Mouse (Mus musculus) cerebral cortex, adult 2 months (tissue): Measurements from ENCODE around the gene Arid5b.

Experiments
- WGBS: fragments of 180-500 bp; shearing (Covaris S2); methylation state at CpG from one replicate; pipeline ENCODE4 v1.1.7; 2018; 5-methylcytosine and 5-hydroxymethylcytosine counted together

The Arid5b gene

GRCm38 (mm10) chr10:68110607-68111006 lies 167.9 kb downstream of the Arid5b start:
- WGBS, result 47% methylated on average over 5 of the region's 5 CpGs

GRCm38 (mm10) chr10:68110182-68110581 lies 168.4 kb downstream of the Arid5b start:
- 28% methylated on average over 8 of the region's 8 CpGs for WGBS

- 64% methylated on average over 1 of the region's 1 CpGs for WGBS
Observed at GRCm38 (mm10) chr10:68109651-68110050, 168.9 kb downstream of the Arid5b start.

- 87% methylated on average over 6 of the region's 6 CpGs for WGBS
Observed at GRCm38 (mm10) chr10:68107716-68108115, 170.8 kb downstream of the Arid5b start.

GRCm38 (mm10) chr10:68106351-68106950 lies 172.1 kb downstream of the Arid5b start:
- WGBS, result 67% methylated on average over 9 of the region's 9 CpGs

- WGBS, result 34% methylated on average over 14 of the region's 14 CpGs
Observed at GRCm38 (mm10) chr10:68104881-68105781, 173.4 kb downstream of the Arid5b start.

- WGBS, result 12% methylated on average over 2 of the region's 2 CpGs
Observed at GRCm38 (mm10) chr10:68104481-68104880, 174.1 kb downstream of the Arid5b start.

GRCm38 (mm10) chr10:68103988-68104387 lies 174.6 kb downstream of the Arid5b start:
- WGBS, result 45% methylated on average over 5 of the region's 5 CpGs

GRCm38 (mm10) chr10:68103078-68103855 lies 175.3 kb downstream of the Arid5b start:
- 57% methylated on average over 6 of the region's 6 CpGs for WGBS

GRCm38 (mm10) chr10:68102566-68102965 lies 176.0 kb downstream of the Arid5b start:
- 90% methylated on average over 6 of the region's 6 CpGs for whole genome bisulfite sequencing

GRCm38 (mm10) chr10:68101251-68101650 lies 177.3 kb downstream of the Arid5b start:
- WGBS, result 57% methylated on average over 4 of the region's 4 CpGs

- WGBS, result 92% methylated on average over 8 of the region's 8 CpGs
Observed at GRCm38 (mm10) chr10:68100506-68100905, 178.0 kb downstream of the Arid5b start.

GRCm38 (mm10) chr10:68099801-68100200 lies 178.7 kb downstream of the Arid5b start:
- WGBS, result 96% methylated on average over 7 of the region's 7 CpGs

GRCm38 (mm10) chr10:68097821-68098675 lies 180.5 kb downstream of the Arid5b start:
- WGBS, result 92% methylated on average over 19 of the region's 19 CpGs

- 95% methylated on average over 12 of the region's 12 CpGs for WGBS
Observed at GRCm38 (mm10) chr10:68096395-68096794, 182.1 kb downstream of the Arid5b start.

GRCm38 (mm10) chr10:68095136-68095535 lies 183.4 kb downstream of the Arid5b start:
- WGBS, result 97% methylated on average over 2 of the region's 2 CpGs

- WGBS, result 62% methylated on average over 3 of the region's 3 CpGs
Observed at GRCm38 (mm10) chr10:68093496-68093895, 185.0 kb downstream of the Arid5b start.

- 83% methylated on average over 4 of the region's 4 CpGs for WGBS
Observed at GRCm38 (mm10) chr10:68091840-68092239, 186.7 kb downstream of the Arid5b start.

- WGBS, result 87% methylated on average over 11 of the region's 11 CpGs
Observed at GRCm38 (mm10) chr10:68091011-68091410, 187.5 kb downstream of the Arid5b start.

- 79% methylated on average over 3 of the region's 3 CpGs for WGBS
Observed at GRCm38 (mm10) chr10:68090544-68090943, 188.0 kb downstream of the Arid5b start.

GRCm38 (mm10) chr10:68090197-68090535 lies 188.4 kb downstream of the Arid5b start:
- 39% methylated on average over 4 of the region's 4 CpGs for WGBS
